Mouse (Mus musculus): ENCODE data around the gene Zfp865.

Gene Zfp865

GRCm38 (mm10) chr7:5080815-5081214, 60.6 kb downstream of the Zfp865 start:
- DNase-seq (ENCODE audit: low spot score in 2 of 2), result no peak

- DNase-seq (ENCODE audit: low spot score in 2 of 2), result no peak
These were observed 61.1 kb downstream of the Zfp865 start for GRCm38 (mm10) chr7:5081241-5081640.

- no peak for DNase-seq (ENCODE audit: low spot score in 2 of 2)
These were observed 61.8 kb downstream of the Zfp865 start for GRCm38 (mm10) chr7:5081939-5082338.

GRCm38 (mm10) chr7:5083325-5084105, 63.3 kb downstream of the Zfp865 start:
- no peak for DNase-seq (ENCODE audit: low spot score in 2 of 2)

GRCm38 (mm10) chr7:5085512-5085911, 65.3 kb downstream of the Zfp865 start:
- DNase-seq (ENCODE audit: low spot score in 2 of 2), result no peak
